Mouse (Mus musculus) right cerebral cortex, postnatal 14 days (tissue): ENCODE data around the gene Rad21l.
A peak's percentile ranks its signal among the peaks of the same experiment; 100 is the strongest.
"Not testable (repeated sequence)": the region's sequence is repeated elsewhere in the genome, so short reads cannot be mapped to it uniquely, and the experiment has no call there.

Experiments
- DNase-seq: peaks from one replicate; pipeline ENCODE4 v3.0.0; 2022

Gene Rad21l

DNA sequence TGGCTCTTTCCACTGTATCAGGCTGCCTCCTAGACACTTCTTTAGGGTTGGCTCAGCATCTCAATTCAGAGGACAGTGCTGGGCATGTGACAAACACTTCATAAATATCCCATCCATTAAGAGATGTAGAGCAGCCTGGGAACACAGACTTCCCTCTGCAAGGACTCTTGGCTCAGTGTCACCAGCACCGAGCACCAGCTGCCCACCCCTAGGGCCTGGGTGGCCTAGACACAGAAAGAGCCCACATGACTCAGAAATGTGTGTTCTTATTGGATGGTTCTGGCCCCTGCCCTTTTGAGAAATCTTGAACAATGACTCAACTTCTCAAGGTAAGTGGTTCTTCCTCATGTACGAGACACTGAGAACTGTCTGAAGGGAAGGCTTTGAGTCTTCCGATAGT is 40.3 kb downstream of the Rad21l start:
- DNase-seq: no peak

DNA sequence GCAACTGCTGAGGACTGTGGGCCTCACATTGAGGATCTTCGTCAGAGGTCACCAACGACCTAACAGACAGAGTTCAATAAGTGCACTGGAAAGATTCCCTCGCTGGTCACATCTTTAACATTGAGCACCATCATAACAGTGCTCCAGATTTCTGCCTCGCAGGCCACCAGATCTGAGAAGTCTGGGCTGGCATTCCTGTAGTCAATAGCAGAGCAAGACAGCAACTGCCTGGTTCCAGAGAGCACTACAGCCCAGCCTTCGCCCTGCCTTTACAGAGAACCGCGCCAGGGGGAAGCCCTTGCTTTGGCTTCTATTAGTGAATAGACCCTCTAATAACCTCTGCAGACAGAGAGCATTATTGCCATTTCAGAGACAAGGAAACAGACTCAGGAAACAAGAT is 42.0 kb downstream of the Rad21l start:
- DNase-seq: no peak

DNA sequence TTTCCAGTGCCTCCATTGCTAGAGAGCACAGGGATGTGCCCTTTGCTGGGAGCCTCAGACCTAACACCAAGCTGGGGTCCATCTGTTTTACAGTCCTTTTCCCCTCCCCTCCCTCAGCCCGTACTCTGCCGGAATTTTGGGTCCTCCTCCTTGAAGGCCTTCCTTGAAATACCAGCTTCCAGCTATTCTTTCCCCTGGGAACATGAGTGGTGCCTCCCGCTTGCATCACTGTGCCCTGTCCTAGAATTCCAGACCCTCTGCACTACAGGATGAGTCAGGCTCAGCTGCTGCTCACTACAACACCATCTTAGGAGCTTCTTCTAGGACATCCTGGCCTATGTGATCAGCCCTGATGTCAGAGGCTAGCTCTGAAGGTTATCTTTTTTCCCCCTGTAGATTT is 44.6 kb downstream of the Rad21l start:
- no peak for DNase-seq

DNA sequence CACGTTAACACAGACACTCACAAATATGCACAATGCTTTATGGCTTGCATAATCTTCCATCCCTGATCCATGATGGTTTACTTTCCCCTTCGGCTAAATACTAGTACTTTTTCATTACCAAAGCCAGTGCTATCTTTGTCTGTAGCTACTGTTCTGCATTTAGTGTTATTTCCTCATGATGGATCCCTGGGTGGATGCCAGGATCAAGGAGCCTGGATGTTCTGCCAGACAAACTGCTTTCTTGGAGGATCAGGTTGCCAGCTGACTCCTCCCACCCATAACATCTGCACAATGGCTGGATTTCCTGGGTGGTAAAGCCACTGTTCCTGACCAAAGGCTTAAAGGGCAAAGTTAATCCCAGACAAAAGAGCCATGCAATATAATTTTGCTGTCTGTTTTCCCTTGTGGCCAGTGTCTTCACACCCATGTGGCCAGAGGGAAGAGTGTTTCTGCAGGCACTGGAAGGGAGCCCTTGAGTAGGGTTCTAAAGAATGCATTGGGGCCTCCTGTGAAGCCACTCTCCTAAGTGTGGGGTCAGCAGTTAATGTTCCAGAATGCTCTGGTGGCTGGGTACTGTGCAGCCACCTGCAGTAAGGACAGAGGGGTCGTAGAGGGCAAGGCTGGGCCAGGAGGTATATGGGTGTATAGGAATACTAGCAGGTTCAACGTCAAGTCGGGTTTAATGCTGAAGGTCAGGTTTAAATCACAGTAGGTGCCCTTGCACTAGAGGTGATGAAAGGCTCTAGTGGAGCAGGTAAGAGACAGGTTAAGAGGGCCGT is 51.6 kb downstream of the Rad21l start:
- peak; percentile 41 for DNase-seq

DNA sequence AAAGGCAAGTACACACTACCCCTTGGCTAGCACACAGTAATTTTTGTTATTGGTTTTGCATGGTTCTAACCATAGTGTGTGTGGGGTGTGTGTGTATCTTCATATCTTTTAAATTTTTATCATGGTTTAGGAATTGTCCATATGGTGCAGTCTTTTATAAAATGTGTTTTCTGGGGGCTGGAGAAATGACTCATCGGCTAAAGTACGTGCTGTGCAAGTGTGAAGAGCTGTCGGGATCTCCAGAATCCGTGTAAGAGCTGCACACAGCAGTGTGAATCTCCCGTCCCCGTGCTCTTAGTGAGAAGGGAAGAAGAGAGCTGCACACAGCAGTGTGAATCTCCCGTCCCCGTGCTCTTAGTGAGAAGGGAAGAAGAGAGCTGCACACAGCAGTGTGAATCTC is 52.6 kb downstream of the Rad21l start:
- not testable (repeated sequence) for DNase-seq

DNA sequence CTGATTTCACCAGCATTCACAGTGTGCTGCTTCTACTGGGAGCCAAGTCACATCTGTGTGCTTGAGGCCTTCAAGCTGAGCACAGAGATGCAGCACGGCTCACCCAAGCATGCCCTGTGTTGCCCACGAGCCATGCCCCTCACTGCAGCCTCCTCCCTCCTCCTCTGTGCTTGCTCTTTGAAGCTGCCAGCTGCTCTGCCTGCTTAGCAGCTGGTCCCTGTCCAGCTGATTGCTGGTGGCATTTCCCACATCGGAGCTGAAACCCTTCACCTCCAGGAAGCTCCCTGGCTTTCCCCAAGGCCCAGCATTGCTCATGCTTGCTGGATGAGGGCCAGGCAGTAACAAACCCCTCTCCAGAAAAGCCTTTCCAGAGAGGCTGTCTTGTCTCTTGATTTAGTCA is 58.4 kb downstream of the Rad21l start:
- DNase-seq: no peak

DNA sequence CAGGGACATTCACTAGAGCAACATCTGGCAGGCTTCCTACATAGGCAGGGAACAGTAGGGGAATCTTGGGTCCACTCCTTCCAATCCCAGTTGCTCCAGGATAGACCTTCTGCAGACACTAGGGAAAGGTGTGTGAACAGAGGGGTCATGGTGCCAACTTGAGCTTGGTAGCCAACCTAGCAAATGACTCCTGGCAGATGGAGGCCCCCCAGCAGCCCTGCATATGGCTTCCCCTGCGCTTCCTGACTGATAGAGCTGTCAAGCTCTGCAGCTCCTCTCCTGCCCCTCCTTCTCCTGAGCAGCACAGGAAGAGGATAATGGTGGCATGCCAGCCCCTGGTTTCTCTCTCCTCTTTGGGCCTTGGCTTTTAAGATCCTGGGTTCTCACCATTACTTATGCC is 59.9 kb downstream of the Rad21l start:
- no peak for DNase-seq

DNA sequence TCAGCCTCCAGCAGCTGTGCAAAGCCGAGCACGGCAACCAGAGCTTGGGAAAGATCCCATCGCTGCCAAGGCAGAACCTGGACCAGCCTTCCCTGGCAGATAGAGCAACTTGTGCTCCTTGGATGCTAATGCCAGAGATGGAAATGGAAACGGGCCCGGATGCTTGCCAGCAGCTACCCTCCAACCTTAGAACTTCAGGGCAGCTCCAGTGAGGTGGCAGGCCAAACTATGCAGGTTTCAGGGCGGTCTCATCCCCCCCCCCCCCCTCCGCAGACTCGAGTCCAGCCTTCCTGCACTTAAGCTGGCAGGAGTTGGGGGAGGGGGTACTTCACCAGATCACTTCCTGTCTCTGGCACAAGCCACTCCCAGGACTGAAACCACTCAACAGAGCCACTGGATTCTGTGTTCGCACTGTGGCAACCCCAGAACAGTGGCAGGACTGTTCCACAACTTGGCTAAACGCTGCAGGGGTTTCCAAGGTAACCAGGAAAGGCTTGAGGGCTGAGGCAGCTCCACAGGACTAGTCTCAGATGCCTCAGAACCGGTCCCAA is 62.8 kb downstream of the Rad21l start:
- peak; percentile 60 for DNase-seq

DNA sequence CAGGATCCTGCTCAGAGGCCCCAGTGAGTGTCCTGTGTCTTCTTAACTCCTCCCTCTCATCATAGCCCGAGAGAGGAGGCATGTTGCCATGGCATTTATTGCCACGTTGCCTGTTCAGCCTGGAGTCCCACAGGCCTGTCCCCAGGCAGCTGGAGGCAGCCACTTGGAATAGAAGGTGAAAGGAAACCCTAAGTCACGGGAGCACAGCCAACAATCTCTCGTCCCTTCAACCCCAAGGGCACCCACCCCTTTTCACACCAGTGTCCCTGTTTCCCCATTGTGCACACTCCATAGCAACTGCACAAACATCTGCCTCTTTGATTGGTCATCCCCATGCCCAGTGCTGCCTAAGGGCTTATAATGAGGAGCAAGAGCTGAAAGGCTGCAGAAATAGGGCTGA is 64.7 kb downstream of the Rad21l start:
- DNase-seq: peak; percentile 29

DNA sequence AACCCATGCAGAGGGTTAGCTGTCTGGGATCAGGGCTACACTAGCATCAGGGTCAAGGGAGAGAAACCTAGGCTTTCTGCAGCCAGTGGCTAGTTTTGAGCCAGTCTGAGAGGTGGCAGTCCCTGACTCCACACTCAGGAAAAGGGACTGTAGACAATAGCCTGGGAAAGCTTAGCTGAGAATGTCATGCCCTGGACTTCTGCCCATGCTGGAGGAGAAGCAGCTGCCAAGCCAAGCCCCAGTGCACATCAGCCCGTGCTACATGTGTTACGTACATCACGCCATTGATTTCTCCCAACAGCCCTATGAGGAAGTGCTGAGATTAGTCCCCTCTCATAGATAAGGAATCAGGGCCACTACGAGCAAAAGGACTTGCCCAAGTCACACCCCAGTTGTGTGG is 66.2 kb downstream of the Rad21l start:
- DNase-seq: no peak

DNA sequence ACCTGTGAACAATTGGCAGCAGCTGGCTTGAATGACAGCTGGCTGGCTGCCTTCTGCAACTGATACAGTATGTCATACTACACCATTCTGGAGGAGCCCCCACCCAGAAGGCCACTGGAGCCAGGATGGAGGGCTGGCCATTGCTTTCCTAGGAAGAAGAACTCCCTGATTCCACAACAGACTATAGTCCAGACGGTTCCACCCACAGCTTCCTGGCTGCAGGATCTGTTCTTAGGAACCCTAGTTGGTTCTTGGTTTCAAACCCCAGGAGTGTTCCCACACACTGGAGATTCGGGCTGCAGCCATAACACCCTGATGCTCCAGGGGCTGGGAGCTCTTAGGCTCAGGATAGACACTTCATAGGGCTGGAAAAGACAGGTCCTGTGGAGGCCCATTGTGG is 70.3 kb downstream of the Rad21l start:
- DNase-seq: no peak
